Mouse (Mus musculus) hindbrain, embryonic 11.5 days (tissue): ENCODE data around the gene Tap2. TPM values are rescaled to one million over a fixed set of nuclear protein-coding genes. Genes with fewer than 3 reads are reported as not detected.

Experiments
- ATAC-seq: fragments of 200-750 bp; cut with Nextera tagmentation; 2 replicates; pipeline ENCODE4 v1.8.0; 2017; ENCODE audit warnings: mild to moderate bottlenecking, moderate TSS enrichment, moderate library complexity; ENCODE audit not compliant: low FRiP score
- DNase-seq: peaks from one replicate; pipeline ENCODE4 v3.0.0-alpha.2; 2015; ENCODE audit warnings: low spot score
- H3K27ac ChIP-seq: fragments of 300-500 bp; sonication (generic); 2 replicates; pipeline ENCODE4 v1.5.1; 2014; ENCODE audit warnings: mild to moderate bottlenecking, low read depth, low read length
- H3K27me3 ChIP-seq: fragments of 300-500 bp; sonication (generic); 2 replicates; pipeline ENCODE4 v1.6.1; 2014; ENCODE audit warnings: mild to moderate bottlenecking, low read length, moderate library complexity, mixed read lengths; ENCODE audit not compliant: control insufficient read depth, insufficient read depth
- H3K36me3 ChIP-seq: fragments of 300-500 bp; sonication (generic); 2 replicates; pipeline ENCODE4 v1.6.1; 2014; ENCODE audit warnings: mild to moderate bottlenecking, low read length, moderate library complexity, mixed read lengths; ENCODE audit not compliant: control insufficient read depth, insufficient read depth
- H3K4me1 ChIP-seq: fragments of 300-500 bp; sonication (generic); replicated peaks from 2 replicates; pipeline ENCODE4 v1.6.1; 2014; ENCODE audit warnings: low read length, mixed read lengths; ENCODE audit not compliant: control insufficient read depth, insufficient read depth
- H3K4me2 ChIP-seq: fragments of 300-500 bp; sonication (generic); replicated peaks from 2 replicates; pipeline ENCODE4 v1.6.1; 2014; ENCODE audit warnings: mild to moderate bottlenecking, low read depth, low read length
- H3K4me3 ChIP-seq: fragments of 300-500 bp; sonication (generic); 2 replicates; pipeline ENCODE4 v1.5.1; 2014; ENCODE audit warnings: low read depth, low read length
- H3K9ac ChIP-seq: fragments of 300-500 bp; sonication (generic); 2 replicates; pipeline ENCODE4 v1.6.1; 2014; ENCODE audit warnings: low read depth, low read length
- H3K9me3 ChIP-seq: fragments of 300-500 bp; sonication (generic); 2 replicates; pipeline ENCODE4 v1.6.1; 2016; ENCODE audit warnings: low read length; ENCODE audit not compliant: control insufficient read depth
- WGBS: fragments of 180-500 bp; shearing (Covaris S2); extraction: QIAGEN DNeasy Blood & Tissue Kit; methylation state at CpG from one replicate; pipeline ENCODE4 v1.1.7; 2014; 5-methylcytosine and 5-hydroxymethylcytosine counted together
- polyA plus RNA-seq: library from polyadenylated mRNA; unstranded; fragments of >200 nt; fragmentation: Nextera tagmentation; extraction: Ambion mirVana; gene quantifications from 2 replicates; pipeline ENCODE4 v1.2.1, GENCODE M21; 2014

Gene Tap2
- polyA plus RNA-seq, 1 experiment from 2014 or later, result 0.19 TPM

DNA sequence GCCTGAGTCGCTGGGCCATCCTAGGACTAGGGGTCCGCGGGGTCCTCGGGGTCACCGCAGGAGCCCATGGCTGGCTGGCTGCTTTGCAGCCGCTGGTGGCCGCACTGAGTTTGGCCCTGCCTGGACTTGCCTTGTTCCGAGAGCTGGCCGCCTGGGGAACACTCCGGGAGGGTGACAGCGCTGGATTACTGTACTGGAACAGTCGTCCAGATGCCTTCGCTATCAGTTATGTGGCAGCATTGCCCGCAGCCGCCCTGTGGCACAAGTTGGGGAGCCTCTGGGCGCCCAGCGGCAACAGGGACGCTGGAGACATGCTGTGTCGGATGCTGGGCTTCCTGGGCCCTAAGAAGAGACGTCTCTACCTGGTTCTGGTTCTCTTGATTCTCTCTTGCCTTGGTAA is 15.3 kb upstream of the Tap2 start:
- H3K9ac ChIP-seq, result peak overlapping the region; percentile 23; the same call in 1 of the 2 replicates
- H3K27me3 ChIP-seq, result peaks cover 55% of the 10 kb centered on the region
- H3K36me3 ChIP-seq, result no peaks in the 10 kb centered on the region
- 5% methylated on average over 20 of the region's 20 CpGs for WGBS
- H3K27ac ChIP-seq, result no peak overlapping the region
- no peak for DNase-seq
- H3K4me1 ChIP-seq, result peaks cover 7% of the 10 kb centered on the region
- peak overlapping the region; percentile 36 for H3K4me3 ChIP-seq
- peak; percentile 38 for ATAC-seq
- H3K9me3 ChIP-seq, result no peaks in the 10 kb centered on the region
- H3K4me2 ChIP-seq, result peak overlapping the region; percentile 78

DNA sequence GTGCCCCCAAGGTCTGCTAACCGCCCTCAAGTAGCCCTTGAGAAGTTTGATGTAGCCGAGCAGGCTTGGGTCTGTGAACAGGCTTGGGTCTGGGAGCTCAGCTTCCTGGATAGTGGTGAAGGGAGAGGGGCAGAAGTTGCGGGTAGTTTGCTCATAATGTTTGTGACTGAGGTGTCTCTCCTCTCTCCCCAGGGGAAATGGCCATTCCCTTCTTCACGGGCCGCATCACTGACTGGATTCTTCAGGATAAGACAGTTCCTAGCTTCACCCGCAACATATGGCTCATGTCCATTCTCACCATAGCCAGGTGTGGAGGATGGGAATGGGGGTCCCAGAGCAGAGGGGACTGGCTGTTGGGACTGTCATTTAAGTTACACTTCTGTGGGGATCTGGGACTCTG is 14.3 kb upstream of the Tap2 start:
- no peak for ATAC-seq
- Histone ChIP-seq H3K4me1 (peaks cover 7% of the 10 kb centered on the region), H3K36me3 (no peaks in the 10 kb centered on the region)

DNA sequence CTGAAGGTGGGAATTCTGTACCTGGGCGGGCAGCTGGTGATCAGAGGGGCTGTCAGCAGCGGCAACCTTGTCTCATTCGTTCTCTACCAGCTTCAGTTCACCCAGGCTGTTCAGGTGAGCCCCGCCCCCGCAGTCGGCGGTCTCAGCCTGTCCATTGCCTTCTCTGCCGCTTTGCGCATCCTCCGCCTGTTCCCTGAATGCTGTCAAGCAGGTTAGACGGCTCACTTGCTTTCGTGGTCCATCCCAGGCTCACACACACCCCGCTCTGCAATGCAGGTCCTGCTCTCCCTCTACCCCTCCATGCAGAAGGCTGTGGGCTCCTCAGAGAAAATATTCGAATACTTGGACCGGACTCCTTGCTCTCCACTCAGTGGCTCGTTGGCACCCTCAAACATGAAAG is 10.5 kb upstream of the Tap2 start:
- Histone ChIP-seq H3K9me3 (no peaks in the 10 kb centered on the region), H3K4me2 (no peak overlapping the region), H3K27ac (no peak overlapping the region), H3K27me3 (peaks cover 56% of the 10 kb centered on the region), H3K4me3 (no peak overlapping the region), H3K4me1 (peaks cover 1% of the 10 kb centered on the region; the same call in 1 of the 2 replicates), H3K9ac (no peak overlapping the region), H3K36me3 (no peaks in the 10 kb centered on the region)
- DNase-seq (no peak), ATAC-seq (no peak)
- WGBS, result 22% methylated on average over 16 of the region's 16 CpGs

More for the DNA sequence above, 14.3 kb upstream of the Tap2 start:
- no peak overlapping the region for H3K27ac ChIP-seq
- no peak overlapping the region for H3K4me2 ChIP-seq
- no peaks in the 10 kb centered on the region for H3K9me3 ChIP-seq
- peaks cover 59% of the 10 kb centered on the region for H3K27me3 ChIP-seq
- no peak overlapping the region for H3K4me3 ChIP-seq
- no peak for DNase-seq
- no peak overlapping the region for H3K9ac ChIP-seq
- WGBS, result 73% methylated on average over 6 of the region's 6 CpGs

DNA sequence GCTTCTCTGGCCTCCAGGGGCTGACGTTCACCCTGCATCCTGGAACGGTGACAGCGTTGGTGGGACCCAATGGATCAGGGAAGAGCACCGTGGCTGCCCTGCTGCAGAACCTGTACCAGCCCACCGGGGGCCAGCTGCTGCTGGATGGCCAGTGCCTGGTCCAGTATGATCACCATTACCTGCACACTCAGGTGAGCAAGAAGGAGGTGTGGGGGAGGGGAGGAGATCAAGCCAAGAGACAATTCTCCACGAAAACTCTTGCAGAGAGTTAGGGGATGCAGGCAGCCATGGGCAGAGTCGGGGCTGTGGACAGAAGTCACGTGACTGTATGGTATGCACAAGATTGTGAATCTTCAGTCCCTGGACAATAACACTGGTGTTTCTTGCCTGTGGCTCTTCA is 9.9 kb upstream of the Tap2 start:
- Histone ChIP-seq H3K27me3 (peaks cover 57% of the 10 kb centered on the region), H3K4me1 (peaks cover 3% of the 10 kb centered on the region), H3K27ac (no peak overlapping the region), H3K9ac (no peak overlapping the region), H3K36me3 (no peaks in the 10 kb centered on the region), H3K4me2 (no peak overlapping the region), H3K9me3 (no peaks in the 10 kb centered on the region), H3K4me3 (no peak overlapping the region)
- 59% methylated on average over 8 of the region's 8 CpGs for WGBS
- DNase-seq (no peak), ATAC-seq (no peak)

DNA sequence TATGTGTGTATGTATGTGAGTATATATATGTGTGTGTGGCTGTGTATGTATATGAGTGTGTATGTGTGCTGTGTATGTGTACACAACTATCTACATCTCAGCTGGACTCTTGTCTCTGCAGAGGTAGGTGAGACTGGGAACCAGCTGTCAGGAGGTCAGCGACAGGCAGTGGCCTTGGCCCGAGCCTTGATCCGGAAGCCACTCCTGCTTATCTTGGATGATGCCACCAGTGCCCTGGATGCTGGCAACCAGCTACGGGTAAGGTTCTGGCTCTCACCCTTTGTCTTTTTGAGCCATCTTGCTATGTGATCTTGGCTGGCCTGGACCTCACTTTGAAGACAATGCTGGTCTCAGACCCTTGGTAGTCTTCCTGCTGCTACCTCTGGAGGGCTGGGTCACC is 8.6 kb upstream of the Tap2 start:
- Histone ChIP-seq H3K4me1 (peaks cover 3% of the 10 kb centered on the region), H3K9ac (no peak overlapping the region), H3K27me3 (peaks cover 61% of the 10 kb centered on the region), H3K36me3 (no peaks in the 10 kb centered on the region), H3K4me3 (no peak overlapping the region), H3K27ac (no peak overlapping the region), H3K4me2 (no peak overlapping the region), H3K9me3 (no peaks in the 10 kb centered on the region)
- ATAC-seq (no peak), DNase-seq (no peak)
- 85% methylated on average over 4 of the region's 4 CpGs for WGBS

DNA sequence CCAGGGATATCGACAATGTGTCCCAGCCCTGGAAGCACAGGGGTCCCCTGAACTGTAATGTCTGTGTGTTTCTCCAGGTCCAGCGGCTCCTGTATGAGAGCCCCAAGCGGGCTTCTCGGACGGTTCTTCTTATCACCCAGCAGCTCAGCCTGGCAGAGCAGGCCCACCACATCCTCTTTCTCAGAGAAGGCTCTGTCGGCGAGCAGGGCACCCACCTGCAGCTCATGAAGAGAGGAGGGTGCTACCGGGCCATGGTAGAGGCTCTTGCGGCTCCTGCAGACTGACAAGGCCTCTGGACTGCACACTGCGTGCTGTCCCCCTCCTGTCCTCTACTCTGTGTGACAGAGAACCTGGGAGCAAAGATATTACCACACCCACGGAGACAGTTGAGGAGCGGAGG is 6.8 kb upstream of the Tap2 start:
- Histone ChIP-seq H3K9me3 (no peaks in the 10 kb centered on the region), H3K36me3 (no peaks in the 10 kb centered on the region), H3K27me3 (peaks cover 57% of the 10 kb centered on the region), H3K4me1 (peaks cover 3% of the 10 kb centered on the region), H3K4me3 (no peak overlapping the region), H3K4me2 (no peak overlapping the region), H3K9ac (no peak overlapping the region), H3K27ac (no peak overlapping the region)
- ATAC-seq (no peak), DNase-seq (no peak)
- WGBS, result 30% methylated on average over 12 of the region's 12 CpGs

DNA sequence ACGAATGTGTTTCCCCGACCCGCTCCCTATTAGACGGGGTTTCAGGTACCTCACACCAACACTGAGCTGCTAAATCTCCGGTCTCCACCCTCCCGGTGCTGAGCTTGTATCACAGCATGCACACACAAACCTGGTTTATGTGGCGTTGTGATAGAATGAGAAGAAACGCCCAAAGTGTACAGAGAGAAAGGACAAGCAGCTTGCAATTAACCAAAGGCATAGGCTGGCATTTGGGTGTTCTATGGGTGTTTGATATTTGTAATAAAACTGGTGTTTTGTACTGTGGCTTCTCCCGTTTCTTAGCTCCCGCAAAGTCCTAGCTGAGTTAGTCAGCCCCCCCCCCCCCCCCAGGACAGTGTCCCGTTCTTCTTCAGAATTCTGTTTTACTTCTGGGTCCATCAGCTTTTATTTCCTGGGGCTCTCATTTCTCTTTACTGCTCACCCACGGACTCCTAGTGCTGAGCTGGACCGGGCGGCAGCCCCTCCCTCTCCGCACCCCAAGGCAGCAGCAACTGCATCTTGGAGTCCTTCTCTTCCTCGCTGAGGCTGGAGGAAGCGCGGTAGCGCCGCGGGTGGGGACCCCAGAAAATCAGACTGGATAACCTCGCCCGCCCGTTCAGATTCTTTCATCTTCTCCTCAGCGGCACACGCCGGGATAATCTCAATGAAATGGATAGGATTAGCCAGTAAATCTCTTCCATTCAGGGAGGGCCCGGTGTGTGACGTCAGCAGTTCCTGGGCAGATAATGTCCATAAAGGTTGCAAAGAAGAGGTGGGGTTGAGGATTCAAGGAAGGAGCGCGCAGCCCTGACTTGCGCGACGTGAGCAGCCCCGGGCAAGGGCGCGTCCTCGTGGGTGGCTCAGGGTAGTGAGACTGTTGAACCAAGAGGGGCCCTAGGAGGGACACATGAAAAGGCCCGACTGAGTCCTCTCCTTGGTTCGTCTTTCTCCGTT is 6.1 kb upstream of the Tap2 start, which contains the start of gene Psmb8:
Gene Psmb8, plus strand, starts transcription at position 781 of the 954 bp plus-strand sequence.
- no peak within 1 kb of the TSS for H3K27ac ChIP-seq
- H3K4me1 ChIP-seq, result peaks cover 3% of the 10 kb centered on the region
- peak; percentile 71 for ATAC-seq
- H3K36me3 ChIP-seq, result no peaks in the 10 kb centered on the region
- H3K9me3 ChIP-seq, result no peaks in the 10 kb centered on the region
- no peak within 1 kb of the TSS for H3K9ac ChIP-seq
- peak within 1 kb of the TSS; percentile 33 for H3K4me3 ChIP-seq
- H3K4me2 ChIP-seq, result peak within 1 kb of the TSS; percentile 57
- peaks cover 57% of the 10 kb centered on the region for H3K27me3 ChIP-seq
- WGBS, result 4% methylated on average over 41 of the region's 41 CpGs
- DNase-seq, result peak; percentile 88

DNA sequence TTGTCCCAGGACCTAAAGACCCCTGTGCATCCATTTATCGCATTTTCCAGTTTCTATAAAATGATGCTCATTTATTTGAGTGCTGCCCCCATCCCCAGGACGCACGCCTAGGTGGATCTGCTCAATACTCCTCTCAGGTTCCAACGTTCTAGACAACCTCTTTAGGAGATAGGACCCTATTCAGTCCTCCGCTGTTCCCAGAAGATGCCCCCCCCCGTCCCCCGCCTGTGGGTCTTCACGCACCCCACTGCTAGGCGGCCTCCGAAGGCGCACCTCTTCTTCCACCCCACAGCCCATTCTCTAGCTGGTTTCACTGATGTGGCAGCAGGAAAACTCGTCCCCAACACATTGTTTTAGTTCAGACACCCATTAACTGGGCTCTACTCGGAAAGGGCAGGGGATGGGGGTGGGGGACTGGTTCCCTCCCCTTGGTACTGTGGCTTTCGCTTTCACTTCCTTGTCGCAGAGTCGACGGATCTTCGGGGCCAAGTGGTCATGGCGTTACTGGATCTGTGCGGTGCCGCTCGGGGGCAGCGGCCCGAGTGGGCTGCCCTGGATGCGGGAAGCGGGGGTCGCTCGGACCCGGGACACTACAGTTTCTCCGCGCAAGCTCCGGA is 5.3 kb upstream of the Tap2 start:
- DNase-seq, result peak; percentile 24
- Histone ChIP-seq H3K36me3 (no peaks in the 10 kb centered on the region), H3K27me3 (peaks cover 51% of the 10 kb centered on the region), H3K4me3 (peak overlapping the region; percentile 33), H3K9ac (no peak overlapping the region), H3K9me3 (no peaks in the 10 kb centered on the region), H3K27ac (no peak overlapping the region), H3K4me2 (peak overlapping the region; percentile 57), H3K4me1 (peaks cover 3% of the 10 kb centered on the region)
- 1% methylated on average over 32 of the region's 32 CpGs for WGBS
- ATAC-seq, result no peak
